Mouse (Mus musculus) ES-E14 (cell line): ENCODE results near the gene Rlbp1.

Experiments used
- ZC3H11A ChIP-seq: IDR thresholded peaks from 2 replicates; pipeline ENCODE4 v1.6.1; 2012; ENCODE audit warnings: low read depth, mild to moderate bottlenecking, inconsistent platforms, low read length, borderline replicate concordance
- ZNF384 ChIP-seq: IDR thresholded peaks from 2 replicates; pipeline ENCODE4 v1.6.1; 2012; ENCODE audit warnings: low read depth, low read length, inconsistent platforms

DNA sequence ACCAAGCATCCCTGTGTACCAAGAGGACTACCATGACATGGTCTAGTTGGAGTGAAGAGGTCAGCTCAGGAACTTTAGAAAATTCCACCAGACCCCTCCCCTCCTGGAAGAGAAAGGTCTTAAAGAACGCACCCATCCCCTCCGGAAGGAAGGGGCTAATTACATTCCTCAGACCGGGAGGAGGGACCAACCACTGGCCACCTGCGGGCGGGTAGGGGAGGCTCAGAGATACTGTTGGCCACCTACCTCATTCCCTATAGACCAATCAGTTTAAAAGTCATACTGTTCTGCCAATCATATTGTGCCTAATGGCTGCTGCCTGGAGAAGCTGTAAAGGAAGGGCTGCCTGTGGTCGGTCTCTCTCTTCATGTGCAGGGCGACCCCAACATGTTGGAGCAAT lies 1.1 kb upstream of the Rlbp1 start:
- no peak for TF ChIP-seq ZNF384
- no peak for TF ChIP-seq ZC3H11A
